ENCODE assay signal across 8 mouse cellular contexts in the genomic region with DNA sequence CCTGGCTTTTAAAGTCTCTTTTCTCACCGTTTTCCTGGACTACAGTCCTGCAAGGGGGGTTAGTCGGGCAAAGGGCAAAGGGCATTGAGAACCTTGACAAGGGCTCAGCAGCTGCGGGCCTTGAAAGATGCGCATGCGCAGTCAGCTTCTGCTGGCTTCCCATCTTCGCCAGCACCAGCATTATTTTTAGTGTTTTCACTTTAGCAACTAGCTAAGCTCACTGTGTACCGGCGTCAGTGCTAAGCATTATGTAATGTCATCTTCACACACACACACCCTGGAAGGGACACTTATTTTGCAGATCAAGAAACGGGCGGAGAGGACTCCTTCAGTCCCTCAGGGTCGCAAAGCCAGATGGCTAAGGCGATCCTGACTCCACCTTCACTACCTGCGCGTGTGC. TPM values are rescaled to one million over a fixed set of nuclear protein-coding genes. Genes with fewer than 3 reads are reported as not detected.
A peak's percentile ranks its signal among the peaks of the same experiment; 100 is the strongest.
DNase-seq lines count a peak whose midpoint lies in the region; ATAC-seq lines count a peak whose summit lies in the region.

No protein-coding gene starts in this region.

- H3K4me1 ChIP-seq in limb, embryonic 10.5 days, result peaks cover 48% of the 10 kb centered on the region
- peaks cover 24% of the 10 kb centered on the region for H3K4me1 ChIP-seq in midbrain, embryonic 13.5 days (replicated peaks)

- H3K27me3 ChIP-seq in limb, embryonic 10.5 days (ENCODE audit: low read depth, poor library complexity, severe bottlenecking), result peaks cover 11% of the 10 kb centered on the region; the same call in 1 of the 2 replicates
- peaks cover 11% of the 10 kb centered on the region for H3K27me3 ChIP-seq in midbrain, embryonic 13.5 days

- H3K9me3 ChIP-seq in limb, embryonic 10.5 days (replicated peaks), result no peaks in the 10 kb centered on the region
- H3K9me3 ChIP-seq in midbrain, embryonic 13.5 days, result no peaks in the 10 kb centered on the region

- no peak overlapping the region for H3K27ac ChIP-seq in limb, embryonic 10.5 days
- no peak overlapping the region for H3K27ac ChIP-seq in midbrain, embryonic 13.5 days

- peak overlapping the region; percentile 54 for H3K4me3 ChIP-seq in limb, embryonic 10.5 days
- peak overlapping the region; percentile 34 for H3K4me3 ChIP-seq in midbrain, embryonic 13.5 days (replicated peaks)

- WGBS in limb, embryonic 10.5 days, result 4% methylated on average over 14 of the region's 14 CpGs
- WGBS in midbrain, embryonic 13.5 days, result 7% methylated on average over 14 of the region's 14 CpGs

- peaks cover 18% of the 10 kb centered on the region for H3K36me3 ChIP-seq in limb, embryonic 10.5 days
- H3K36me3 ChIP-seq in midbrain, embryonic 13.5 days, result peaks cover 6% of the 10 kb centered on the region

- peak; percentile 79 for DNase-seq in ovary, adult 18-20 months (ENCODE audit: low spot score)
- DNase-seq in ovary, postnatal 14 days (ENCODE audit: low spot score), result no peak
- peak; percentile 78 for DNase-seq in embryo, embryonic 9.5 days (ENCODE audit: extremely low spot score)
- DNase-seq in heart, adult 11 months, result peak; percentile 99
- DNase-seq in kidney, adult 11 months, result peak; percentile 88
- DNase-seq in limb, embryonic 10.5 days (ENCODE audit: low spot score), result peak; percentile 84
- DNase-seq in spleen, postnatal 10 days (ENCODE audit: low spot score in 2 of 2), result peak; percentile 62 to 78

- H3K9ac ChIP-seq in midbrain, embryonic 13.5 days (replicated peaks), result peak overlapping the region; percentile 46; the same call in 1 of the 2 replicates

- H3K4me2 ChIP-seq in midbrain, embryonic 13.5 days (replicated peaks), result peak overlapping the region; percentile 59

- no peak for ATAC-seq in midbrain, embryonic 13.5 days

RNA-seq across cellular contexts. Expression of a gene that starts 7.6 kb away (rescaled TPM):
- polyA plus RNA-seq in limb, embryonic 10.5 days (2016; fragmentation: Nextera tagmentation; extraction: Ambion mirVana), result 27.1 and 33.6 TPM in 2 replicates
- 35.5 and 41.2 TPM in 2 replicates for polyA plus RNA-seq in midbrain, embryonic 13.5 days (2015; fragmentation: Nextera tagmentation; extraction: Ambion mirVana)

RNA-seq across cellular contexts. Expression of a gene that starts 8.6 kb away (rescaled TPM):
- 61.3 and 74.8 TPM in 2 replicates for polyA plus RNA-seq in limb, embryonic 10.5 days (2016; fragmentation: Nextera tagmentation; extraction: Ambion mirVana)
- polyA plus RNA-seq in midbrain, embryonic 13.5 days (2015; fragmentation: Nextera tagmentation; extraction: Ambion mirVana), result 54.4 and 56.7 TPM in 2 replicates

RNA-seq across cellular contexts. Expression of a gene that starts 21.0 kb away (rescaled TPM):
- 36.3 and 37.0 TPM in 2 replicates for polyA plus RNA-seq in limb, embryonic 10.5 days (2016; fragmentation: Nextera tagmentation; extraction: Ambion mirVana)
- 74.7 and 77.5 TPM in 2 replicates for polyA plus RNA-seq in midbrain, embryonic 13.5 days (2015; fragmentation: Nextera tagmentation; extraction: Ambion mirVana)

RNA-seq across cellular contexts. Expression of a gene that starts 27.3 kb away (rescaled TPM):
- polyA plus RNA-seq in limb, embryonic 10.5 days (2016; fragmentation: Nextera tagmentation; extraction: Ambion mirVana), result not detected in 2 replicates
- polyA plus RNA-seq in midbrain, embryonic 13.5 days (2015; fragmentation: Nextera tagmentation; extraction: Ambion mirVana), result 0.35 and 0.37 TPM in 2 replicates

RNA-seq across cellular contexts. Expression of a gene that starts 35.0 kb away (rescaled TPM):
- polyA plus RNA-seq in limb, embryonic 10.5 days (2016; fragmentation: Nextera tagmentation; extraction: Ambion mirVana), result 32.7 and 37.0 TPM in 2 replicates
- polyA plus RNA-seq in midbrain, embryonic 13.5 days (2015; fragmentation: Nextera tagmentation; extraction: Ambion mirVana), result 35.5 and 37.6 TPM in 2 replicates
